Mouse (Mus musculus) testis, adult 2 months (tissue): ENCODE data around the gene Mia.

Experiments
- CTCF ChIP-seq: fragments of 200-500 bp; IDR thresholded peaks from 2 replicates; pipeline ENCODE4 v1.5.1; 2012; ENCODE audit warnings: low read depth, mild to moderate bottlenecking, inconsistent platforms, low read length, moderate library complexity; ENCODE audit not compliant: control insufficient read depth, insufficient read depth, insufficient replicate concordance
- POLR2A ChIP-seq: fragments of 200-500 bp; IDR thresholded peaks from 2 replicates; pipeline ENCODE4 v1.6.1; 2012; ENCODE audit warnings: low read depth, mild to moderate bottlenecking, inconsistent platforms, low read length, moderate library complexity; ENCODE audit not compliant: control insufficient read depth

DNA sequence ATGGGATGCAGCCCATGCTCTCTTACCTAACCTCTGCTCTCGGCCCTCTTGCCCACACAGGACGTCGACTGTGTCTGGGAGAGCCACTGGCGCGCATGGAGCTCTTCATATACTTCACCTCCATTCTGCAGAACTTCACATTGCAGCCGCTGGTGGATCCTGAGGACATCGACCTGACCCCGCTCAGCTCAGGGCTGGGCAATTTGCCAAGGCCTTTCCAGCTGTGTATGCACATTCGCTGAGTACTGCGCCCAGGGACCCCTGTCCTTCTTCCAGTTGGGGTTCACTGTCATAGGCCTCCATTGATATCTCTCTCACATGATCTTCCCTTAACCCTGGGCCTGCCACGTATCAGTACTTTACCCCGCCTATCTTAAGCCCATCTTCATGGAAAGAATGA is 47.8 kb downstream of the Mia start:
- no peak for TF ChIP-seq CTCF
- TF ChIP-seq POLR2A, result no peak
